Mouse (Mus musculus): Measurements from ENCODE around the gene Cdc16. TPM values are rescaled to one million over a fixed set of nuclear protein-coding genes. Genes with fewer than 3 reads are reported as not detected.

The Cdc16 gene
- polyA plus RNA-seq, 1 experiment from 2014 or later = 215 TPM

- peak overlapping the region; percentile 98 for H3K4me3 ChIP-seq
- no peaks in the 10 kb centered on the region for H3K27me3 ChIP-seq
- H3K9me3 ChIP-seq = no peaks in the 10 kb centered on the region
- H3K4me2 ChIP-seq = peak overlapping the region; percentile 79
- peak; percentile 41 for ATAC-seq (ENCODE audit: borderline replicate concordance, extremely low read depth, low FRiP score, low TSS enrichment)
- peak overlapping the region; percentile 94 for H3K9ac ChIP-seq
- 2% methylated on average over 38 of the region's 38 CpGs for WGBS
- peaks cover 21% of the 10 kb centered on the region for H3K36me3 ChIP-seq
- peaks cover 33% of the 10 kb centered on the region for H3K4me1 ChIP-seq
- peak overlapping the region; percentile 91 for H3K27ac ChIP-seq
Measured at GRCm38 (mm10) chr8:13757805-13758727, 590 bp downstream of the Cdc16 start.

- H3K4me2 ChIP-seq = no peak overlapping the region
- no peaks in the 10 kb centered on the region for H3K9me3 ChIP-seq
- H3K27me3 ChIP-seq = no peaks in the 10 kb centered on the region
- H3K4me3 ChIP-seq = no peak overlapping the region
- ATAC-seq (ENCODE audit: borderline replicate concordance, extremely low read depth, low FRiP score, low TSS enrichment) = no peak
- 85% methylated on average over 11 of the region's 11 CpGs for WGBS
- no peak overlapping the region for H3K27ac ChIP-seq
- peaks cover 90% of the 10 kb centered on the region for H3K36me3 ChIP-seq
- no peak overlapping the region for H3K9ac ChIP-seq
- no peaks in the 10 kb centered on the region for H3K4me1 ChIP-seq
Measured at GRCm38 (mm10) chr8:13769206-13769605, 11.7 kb downstream of the Cdc16 start.

DNA sequence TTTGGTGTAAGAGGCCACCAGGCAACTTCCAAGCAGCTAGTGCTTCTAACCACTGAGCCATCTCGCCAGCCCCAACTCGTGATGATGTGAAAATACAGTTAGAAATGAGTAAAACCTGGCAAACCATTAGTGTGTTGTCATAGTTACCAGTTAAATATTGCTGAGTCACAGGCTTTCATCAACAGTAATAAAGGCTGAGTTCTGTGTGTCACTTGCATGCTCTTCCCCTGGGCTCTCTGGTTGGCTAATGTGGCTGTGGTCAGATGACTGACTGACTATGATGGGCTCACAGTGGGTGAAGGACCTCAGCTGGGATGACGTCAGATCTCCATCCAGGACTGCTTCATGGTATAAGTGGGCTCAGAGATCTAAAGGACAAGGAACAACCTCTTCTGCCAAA is 23.1 kb downstream of the Cdc16 start:
- H3K27me3 ChIP-seq = no peaks in the 10 kb centered on the region
- H3K4me1 ChIP-seq = peaks cover 10% of the 10 kb centered on the region
- no peaks in the 10 kb centered on the region for H3K9me3 ChIP-seq
- H3K27ac ChIP-seq = no peak overlapping the region
- ATAC-seq (ENCODE audit: borderline replicate concordance, extremely low read depth, low FRiP score, low TSS enrichment) = no peak
- WGBS = 74% methylated on average over 3 of the region's 3 CpGs
- H3K4me2 ChIP-seq = no peak overlapping the region
- H3K4me3 ChIP-seq = no peak overlapping the region
- no peak overlapping the region for H3K9ac ChIP-seq
- peaks cover 62% of the 10 kb centered on the region for H3K36me3 ChIP-seq

- H3K4me2 ChIP-seq = peak within 1 kb of the TSS; percentile 84
- H3K9me3 ChIP-seq = no peaks in the 10 kb centered on the region
- H3K4me3 ChIP-seq = peak within 1 kb of the TSS; percentile 86
- no peaks in the 10 kb centered on the region for H3K27me3 ChIP-seq
- peaks cover 18% of the 10 kb centered on the region for H3K4me1 ChIP-seq
- H3K36me3 ChIP-seq = peaks cover 34% of the 10 kb centered on the region
- under 1% methylated on average over 47 of the region's 47 CpGs for WGBS
- H3K9ac ChIP-seq = peak within 1 kb of the TSS; percentile 98
- ATAC-seq (ENCODE audit: borderline replicate concordance, extremely low read depth, low FRiP score, low TSS enrichment) = peak; percentile 93
- H3K27ac ChIP-seq = peak within 1 kb of the TSS; percentile 99
Measured at GRCm38 (mm10) chr8:13785250-13785763, 27.8 kb downstream of the Cdc16 start, which contains the start of gene Upf3a. Gene Upf3a, plus strand, starts transcription at chr8:13785615.

GRCm38 (mm10) chr8:13785764-13786299 is 28.4 kb downstream of the Cdc16 start:
- peak; percentile 97 for ATAC-seq (ENCODE audit: borderline replicate concordance, extremely low read depth, low FRiP score, low TSS enrichment)
- H3K27me3 ChIP-seq = no peaks in the 10 kb centered on the region
- WGBS = under 1% methylated on average over 47 of the region's 47 CpGs
- peak overlapping the region; percentile 86 for H3K4me3 ChIP-seq
- H3K9me3 ChIP-seq = no peaks in the 10 kb centered on the region
- peak overlapping the region; percentile 98 for H3K9ac ChIP-seq
- peak overlapping the region; percentile 99 for H3K27ac ChIP-seq
- H3K4me1 ChIP-seq = peaks cover 18% of the 10 kb centered on the region
- H3K4me2 ChIP-seq = peak overlapping the region; percentile 84
- peaks cover 29% of the 10 kb centered on the region for H3K36me3 ChIP-seq

GRCm38 (mm10) chr8:13789606-13790005 is 32.1 kb downstream of the Cdc16 start:
- Histone ChIP-seq H3K4me1 (peaks cover 13% of the 10 kb centered on the region), H3K9me3 (no peaks in the 10 kb centered on the region), H3K27ac (no peak overlapping the region), H3K4me2 (no peak overlapping the region), H3K27me3 (no peaks in the 10 kb centered on the region), H3K4me3 (no peak overlapping the region), H3K36me3 (peaks cover 32% of the 10 kb centered on the region), H3K9ac (no peak overlapping the region)
- ATAC-seq (ENCODE audit: borderline replicate concordance, extremely low read depth, low FRiP score, low TSS enrichment) = no peak
- WGBS = 95% methylated on average over 8 of the region's 8 CpGs

DNA sequence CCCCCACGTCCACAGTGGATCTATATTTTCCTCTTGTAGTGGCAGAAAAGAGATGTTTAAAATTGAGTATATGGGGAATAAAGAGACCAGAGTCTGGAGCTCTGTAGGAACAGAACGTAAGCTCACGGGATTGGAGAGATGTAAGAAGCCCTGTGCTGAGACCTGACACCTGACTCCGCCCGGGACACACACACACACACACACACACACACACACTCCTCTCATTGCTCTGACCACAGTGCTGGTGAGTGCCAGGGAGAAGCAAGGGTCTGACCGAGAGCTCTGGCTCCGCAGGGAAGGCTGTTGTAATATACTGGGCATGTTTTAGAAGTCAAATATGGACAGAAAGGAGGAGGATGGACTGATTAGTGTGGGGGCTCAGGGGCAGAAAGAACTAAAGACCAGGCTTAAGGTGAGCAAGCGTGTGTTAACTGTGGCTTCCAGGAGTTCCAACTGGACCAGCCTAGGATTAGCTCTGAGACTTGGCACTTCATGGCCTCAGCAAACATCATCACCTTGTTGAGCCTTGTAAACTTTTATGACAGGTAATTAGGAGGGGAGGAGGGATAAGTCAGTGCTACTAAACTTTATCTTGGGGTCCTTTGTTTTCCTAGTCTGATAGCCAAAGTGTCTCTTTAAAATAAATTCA is 35.7 kb downstream of the Cdc16 start:
- Histone ChIP-seq H3K4me1 (no peaks in the 10 kb centered on the region), H3K27ac (no peak overlapping the region), H3K4me2 (no peak overlapping the region), H3K9ac (no peak overlapping the region), H3K9me3 (no peaks in the 10 kb centered on the region), H3K27me3 (no peaks in the 10 kb centered on the region), H3K36me3 (peaks cover 62% of the 10 kb centered on the region), H3K4me3 (no peak overlapping the region)
- ATAC-seq (ENCODE audit: borderline replicate concordance, extremely low read depth, low FRiP score, low TSS enrichment) = no peak
- WGBS = 91% methylated on average over 8 of the region's 8 CpGs

- H3K9ac ChIP-seq = no peak overlapping the region
- no peaks in the 10 kb centered on the region for H3K4me1 ChIP-seq
- no peak overlapping the region for H3K4me2 ChIP-seq
- WGBS = 89% methylated on average over 11 of the region's 11 CpGs
- H3K9me3 ChIP-seq = no peaks in the 10 kb centered on the region
- no peak overlapping the region for H3K27ac ChIP-seq
- H3K4me3 ChIP-seq = no peak overlapping the region
- no peak for ATAC-seq (ENCODE audit: borderline replicate concordance, extremely low read depth, low FRiP score, low TSS enrichment)
- H3K27me3 ChIP-seq = no peaks in the 10 kb centered on the region
- peaks cover 62% of the 10 kb centered on the region for H3K36me3 ChIP-seq
Measured at GRCm38 (mm10) chr8:13793746-13794101, 36.2 kb downstream of the Cdc16 start.

DNA sequence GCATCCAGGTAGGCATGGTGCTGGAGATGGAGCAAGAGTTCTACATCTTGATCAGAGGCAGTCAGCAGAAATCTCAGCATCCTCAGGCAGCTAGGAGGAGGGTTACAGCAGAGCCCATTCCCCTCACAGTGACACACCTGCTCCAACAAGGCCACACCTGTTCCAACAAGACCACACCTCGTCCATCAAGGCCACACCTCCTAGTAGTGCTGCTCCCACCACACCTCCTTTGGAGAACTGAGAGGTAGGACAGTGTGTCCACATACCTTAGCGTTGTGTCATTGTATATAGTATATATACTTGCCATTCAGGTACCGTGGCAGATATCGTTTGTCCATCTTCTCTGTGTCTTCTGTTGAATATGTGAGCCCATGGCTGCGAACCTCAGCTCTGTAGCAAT is 40.2 kb downstream of the Cdc16 start:
- Histone ChIP-seq H3K4me3 (no peak overlapping the region), H3K36me3 (peaks cover 52% of the 10 kb centered on the region), H3K4me1 (peaks cover 10% of the 10 kb centered on the region; the same call in 1 of the 2 replicates), H3K9me3 (no peaks in the 10 kb centered on the region), H3K4me2 (no peak overlapping the region), H3K27me3 (no peaks in the 10 kb centered on the region), H3K9ac (no peak overlapping the region), H3K27ac (no peak overlapping the region)
- ATAC-seq (ENCODE audit: borderline replicate concordance, extremely low read depth, low FRiP score, low TSS enrichment) = no peak
- WGBS = 88% methylated on average over 5 of the region's 5 CpGs

DNA sequence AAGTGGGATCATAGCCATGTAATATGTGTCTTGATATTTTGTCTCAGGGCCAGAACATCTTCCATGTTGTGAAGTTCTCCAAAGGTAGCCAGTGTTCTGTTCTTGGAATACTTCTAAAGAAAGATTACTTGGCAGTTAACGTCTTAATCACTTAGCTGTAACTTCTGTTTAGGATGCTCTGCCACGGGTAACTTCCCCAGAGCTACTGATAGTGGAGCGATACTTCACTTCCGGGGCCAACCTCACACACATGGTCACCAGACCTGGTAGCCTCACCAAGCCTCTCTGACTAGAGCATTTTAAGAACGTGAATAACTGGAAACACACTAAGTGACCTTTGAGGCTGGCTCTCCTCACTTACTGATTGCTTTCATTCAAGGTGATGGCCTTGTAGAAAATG is 42.1 kb downstream of the Cdc16 start:
- WGBS = 85% methylated on average over 5 of the region's 5 CpGs
- H3K27me3 ChIP-seq = no peaks in the 10 kb centered on the region
- H3K9ac ChIP-seq = no peak overlapping the region
- H3K4me2 ChIP-seq = no peak overlapping the region
- no peaks in the 10 kb centered on the region for H3K9me3 ChIP-seq
- ATAC-seq (ENCODE audit: borderline replicate concordance, extremely low read depth, low FRiP score, low TSS enrichment) = no peak
- peaks cover 40% of the 10 kb centered on the region for H3K36me3 ChIP-seq
- H3K4me1 ChIP-seq = peaks cover 10% of the 10 kb centered on the region; the same call in 1 of the 2 replicates
- H3K4me3 ChIP-seq = no peak overlapping the region
- H3K27ac ChIP-seq = no peak overlapping the region

DNA sequence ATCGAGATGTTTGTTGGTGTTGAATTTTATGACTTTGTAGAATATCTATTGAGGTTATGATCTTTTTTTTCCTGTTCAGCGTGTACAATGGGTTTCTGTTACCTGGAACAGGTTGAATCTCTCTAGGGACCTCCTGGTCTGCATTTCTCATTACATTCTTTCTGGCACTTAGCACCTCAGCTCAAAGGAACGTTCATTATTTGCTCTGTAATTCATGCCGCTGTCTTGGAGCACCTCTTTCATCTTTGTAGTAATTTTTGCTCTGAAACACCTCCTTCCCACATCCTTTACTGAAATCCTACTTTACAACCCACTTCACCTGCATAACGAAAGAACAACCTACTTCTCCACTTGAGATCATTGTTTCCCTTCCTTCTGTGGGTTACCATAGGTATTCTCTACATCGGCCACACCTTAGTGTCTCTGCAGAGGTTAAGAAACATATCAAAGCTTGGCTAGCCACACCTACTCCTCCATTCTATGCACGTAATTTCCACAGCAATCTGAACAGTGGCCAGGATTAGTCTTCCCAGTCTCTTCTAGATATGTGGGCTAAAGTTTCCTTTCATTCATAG is 71.2 kb downstream of the Cdc16 start:
- 50% methylated on average over 7 of the region's 7 CpGs for WGBS
- no peaks in the 10 kb centered on the region for H3K27me3 ChIP-seq
- no peaks in the 10 kb centered on the region for H3K4me1 ChIP-seq
- no peak overlapping the region for H3K4me2 ChIP-seq
- H3K9me3 ChIP-seq = no peaks in the 10 kb centered on the region
- no peaks in the 10 kb centered on the region for H3K36me3 ChIP-seq
- no peak overlapping the region for H3K27ac ChIP-seq
- no peak overlapping the region for H3K9ac ChIP-seq
- ATAC-seq (ENCODE audit: borderline replicate concordance, extremely low read depth, low FRiP score, low TSS enrichment) = peak; percentile 78
- no peak overlapping the region for H3K4me3 ChIP-seq
